11 mouse cellular contexts compared by ENCODE assay signal in the genomic region with DNA sequence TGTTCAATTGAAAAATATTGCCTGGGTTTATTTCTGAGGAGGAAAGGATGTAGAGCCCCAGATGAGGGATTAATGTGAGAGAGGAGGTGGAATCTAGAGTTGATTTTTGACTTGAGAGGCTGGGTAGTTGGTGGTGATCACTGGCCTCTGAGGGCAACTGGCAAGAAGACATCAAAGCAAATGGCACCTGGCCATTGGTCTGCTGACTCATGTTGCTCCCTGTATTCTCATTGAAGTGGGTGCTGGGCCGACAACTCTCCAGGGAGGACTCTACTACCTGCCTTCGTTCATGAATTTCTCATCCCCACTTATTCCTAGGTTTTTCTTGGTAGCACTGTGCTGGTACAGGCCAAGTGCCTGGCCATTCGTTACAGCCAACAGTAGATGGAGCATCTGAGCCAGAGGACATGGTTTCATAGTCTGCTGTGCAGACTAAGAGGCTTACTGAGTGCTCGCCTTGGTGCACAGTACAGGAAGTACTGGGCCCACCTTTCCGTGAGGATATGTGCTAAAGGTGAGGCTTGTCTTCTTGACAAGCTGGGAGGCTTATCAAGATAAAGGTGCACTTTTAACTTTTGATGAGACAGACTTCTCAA. TPM values are rescaled to one million over a fixed set of nuclear protein-coding genes. Genes with fewer than 3 reads are reported as not detected.
A peak's percentile ranks its signal among the peaks of the same experiment; 100 is the strongest.
DNase-seq lines count a peak whose midpoint lies in the region; ATAC-seq and TF ChIP-seq lines count a peak whose summit lies in the region.
"Had no signal": no experiment of that assay in that cellular context is flagged by ENCODE, and none has a peak within 500 bp of the region (broad histone marks: within the 10 kb centered on the region; RNA-seq: fewer than 3 reads in every experiment).

No protein-coding gene starts in this region.

- H3K36me3 ChIP-seq in liver, postnatal 0 days (replicated peaks; ENCODE audit: insufficient read depth, low read length), result peaks cover 11% of the 10 kb centered on the region
- H3K36me3 ChIP-seq in forebrain, postnatal 0 days (ENCODE audit: insufficient read depth), result no peaks in the 10 kb centered on the region
- H3K36me3 ChIP-seq in midbrain, embryonic 13.5 days, result peaks cover 14% of the 10 kb centered on the region
- H3K36me3 ChIP-seq: forebrain, embryonic 15.5 days had no signal

- 69% methylated on average over 5 of the region's 5 CpGs for WGBS in liver, postnatal 0 days (ENCODE audit: insufficient replicate concordance)
- 90% methylated on average over 5 of the region's 5 CpGs for WGBS in forebrain, postnatal 0 days
- WGBS in midbrain, embryonic 13.5 days, result 95% methylated on average over 5 of the region's 5 CpGs

- no peak for TF ChIP-seq POLR2A in cortical plate, adult 2 months (IDR thresholded peaks at IDR 0.05; ENCODE audit: extremely low read depth, insufficient read depth, low read length)

- H3K27me3 ChIP-seq in liver, postnatal 0 days (ENCODE audit: insufficient read depth, low read length), result no peaks in the 10 kb centered on the region
- H3K27me3 ChIP-seq in forebrain, postnatal 0 days (ENCODE audit: insufficient read depth, low read length), result no peaks in the 10 kb centered on the region
- H3K27me3 ChIP-seq in midbrain, embryonic 13.5 days, result no peaks in the 10 kb centered on the region
- H3K27me3 ChIP-seq: forebrain, embryonic 15.5 days; neural tube, embryonic 12.5 days had no signal

- H3K4me1 ChIP-seq in cortical plate, adult 2 months (ENCODE audit: control insufficient read depth, insufficient read depth, low read length), result no peaks in the 10 kb centered on the region; the same call in 1 of the 2 replicates
- H3K4me1 ChIP-seq in liver, postnatal 0 days (ENCODE audit: insufficient read depth), result peaks cover 21% of the 10 kb centered on the region
- H3K4me1 ChIP-seq in forebrain, postnatal 0 days (ENCODE audit: insufficient read depth), result 0 out of 2 replicates have a peak, but pooled peaks cover 3% of the 10 kb centered on the region
- H3K4me1 ChIP-seq in midbrain, embryonic 13.5 days (replicated peaks), result no peaks in the 10 kb centered on the region
- H3K4me1 ChIP-seq: forebrain, embryonic 15.5 days; neural tube, embryonic 12.5 days had no signal

- H3K4me3 ChIP-seq in cortical plate, adult 2 months (ENCODE audit: insufficient read depth, low read length), result no peak overlapping the region
- no peak overlapping the region for H3K4me3 ChIP-seq in liver, postnatal 0 days (ENCODE audit: low read depth, low read length)
- no peak overlapping the region for H3K4me3 ChIP-seq in forebrain, postnatal 0 days (ENCODE audit: low read depth, low read length)
- H3K4me3 ChIP-seq in midbrain, embryonic 13.5 days (replicated peaks), result no peak overlapping the region
- H3K4me3 ChIP-seq: forebrain, embryonic 15.5 days; neural tube, embryonic 12.5 days had no signal

- no peak for TF ChIP-seq EP300 in liver, postnatal 0 days (IDR thresholded peaks at IDR 0.05; ENCODE audit: low read depth)

- H3K4me2 ChIP-seq in liver, postnatal 0 days (ENCODE audit: low read depth, low read length), result no peak overlapping the region
- no peak overlapping the region for H3K4me2 ChIP-seq in forebrain, postnatal 0 days (ENCODE audit: low read depth)
- no peak overlapping the region for H3K4me2 ChIP-seq in midbrain, embryonic 13.5 days (replicated peaks)
- H3K4me2 ChIP-seq: forebrain, embryonic 15.5 days; neural tube, embryonic 12.5 days had no signal

- no peaks in the 10 kb centered on the region for H3K9me3 ChIP-seq in liver, postnatal 0 days (ENCODE audit: low read length)
- H3K9me3 ChIP-seq in forebrain, postnatal 0 days (ENCODE audit: low read length), result no peaks in the 10 kb centered on the region
- H3K9me3 ChIP-seq in midbrain, embryonic 13.5 days, result no peaks in the 10 kb centered on the region
- H3K9me3 ChIP-seq: forebrain, embryonic 15.5 days; neural tube, embryonic 12.5 days had no signal

- no peak overlapping the region for H3K9ac ChIP-seq in liver, postnatal 0 days (replicated peaks)
- H3K9ac ChIP-seq in forebrain, postnatal 0 days, result no peak overlapping the region
- no peak overlapping the region for H3K9ac ChIP-seq in midbrain, embryonic 13.5 days (replicated peaks)
- H3K9ac ChIP-seq: forebrain, embryonic 15.5 days; neural tube, embryonic 12.5 days had no signal

- DNase-seq in heart, adult 18-20 months, result peak; percentile 22 to 41
- DNase-seq in heart, postnatal 10 days, result no peak
- peak; percentile 56 for DNase-seq in CD4-positive helper T cell, adult 2 months (ENCODE audit: low read depth, low spot score)
- DNase-seq in liver, postnatal 0 days, result no peak
- no peak for DNase-seq in forebrain, postnatal 0 days
- no peak for DNase-seq in gastrocnemius, postnatal 25 days
- DNase-seq: cerebellum, adult 18-20 months had no signal

- H3K27ac ChIP-seq in cortical plate, adult 2 months (ENCODE audit: insufficient read depth, low read length), result no peak overlapping the region
- H3K27ac ChIP-seq in liver, postnatal 0 days (ENCODE audit: low read depth), result no peak overlapping the region
- H3K27ac ChIP-seq in forebrain, postnatal 0 days (ENCODE audit: low read depth, low read length), result no peak overlapping the region
- no peak overlapping the region for H3K27ac ChIP-seq in midbrain, embryonic 13.5 days
- H3K27ac ChIP-seq: forebrain, embryonic 15.5 days; neural tube, embryonic 12.5 days had no signal

- intact Hi-C loops in heart, postnatal 10 days (cut with DNase I), result no loop called here

- TF ChIP-seq CTCF in cortical plate, adult 2 months (IDR thresholded peaks at IDR 0.05; ENCODE audit: extremely low read depth, insufficient read depth, low read length), result peak; percentile 42
- TF ChIP-seq CTCF in liver, postnatal 0 days (IDR thresholded peaks at IDR 0.05; ENCODE audit: low read depth), result peak; percentile 60
- no peak for TF ChIP-seq CTCF in forebrain, postnatal 0 days (IDR thresholded peaks at IDR 0.05; ENCODE audit: low read depth)

- no peak for ATAC-seq in liver, postnatal 0 days
- ATAC-seq in forebrain, postnatal 0 days, result no peak
- no peak for ATAC-seq in midbrain, embryonic 13.5 days
- ATAC-seq: forebrain, embryonic 15.5 days had no signal

RNA-seq across cellular contexts. Expression of a gene that starts 53.4 kb away (rescaled TPM):
- total RNA-seq in heart, adult 18-20 months (2021), result 10 to 100 TPM; 35.1 to 46.8 TPM
- 10 to 100 TPM; 56.9 to 62.1 TPM for total RNA-seq in heart, postnatal 10 days (2021)
- 53.3 and 61.4 TPM in 2 replicates for polyA plus RNA-seq in cortical plate, adult 2 months (2012; rRNA removed)
- polyA plus RNA-seq in liver, postnatal 0 days (2015; fragmentation: Nextera tagmentation; extraction: Ambion mirVana), result 8.3 and 9.1 TPM in 2 replicates
- total RNA-seq in forebrain, postnatal 0 days (2014; rRNA removed), result 80.2 and 80.4 TPM in 2 replicates
- 30.1 and 37.1 TPM in 2 replicates for polyA plus RNA-seq in forebrain, postnatal 0 days (2015; fragmentation: Nextera tagmentation; extraction: Ambion mirVana)
- 41.2 and 43.7 TPM in 2 replicates for polyA plus RNA-seq in midbrain, embryonic 13.5 days (2015; fragmentation: Nextera tagmentation; extraction: Ambion mirVana)
- total RNA-seq in gastrocnemius, postnatal 25 days (2021), result 10 to 100 TPM; 28.5 to 34.6 TPM

Comparison
In these comparisons a context has a peak if more than half of its experiments do, and no peak if none do; other contexts are left out.
1. DNase-seq: peak in heart, adult 18-20 months (2 of 2) and CD4-positive helper T cell, adult 2 months (single experiment); none in heart, postnatal 10 days (0 of 2), liver, postnatal 0 days (single experiment), forebrain, postnatal 0 days (single experiment) and gastrocnemius, postnatal 25 days (single experiment).